Mouse (Mus musculus): ENCODE measurements around the gene 4930402H24Rik. TPM values are rescaled to one million over a fixed set of nuclear protein-coding genes. Genes with fewer than 3 reads are reported as not detected.
"Not testable (repeated sequence)": the region's sequence is repeated elsewhere in the genome, so short reads cannot be mapped to it uniquely, and the experiment has no call there.

4930402H24Rik gene
- total RNA-seq, 2 experiments from 2014 or later = 4.2 to 6.4 TPM

GRCm38 (mm10) chr2:130862091-130862490 lies 44.1 kb downstream of the 4930402H24Rik start:
- no peak; the same call in 1 of the 2 replicates for ATAC-seq (replicated peaks; ENCODE audit: poor library complexity)

GRCm38 (mm10) chr2:130852964-130853363 lies 53.2 kb downstream of the 4930402H24Rik start:
- ATAC-seq (replicated peaks; ENCODE audit: poor library complexity) = no peak

- ATAC-seq (replicated peaks; ENCODE audit: poor library complexity) = no peak
Measured at GRCm38 (mm10) chr2:130851363-130852246, 54.6 kb downstream of the 4930402H24Rik start.

- ATAC-seq (replicated peaks; ENCODE audit: poor library complexity) = no peak
Measured at GRCm38 (mm10) chr2:130849688-130850087, 56.5 kb downstream of the 4930402H24Rik start.

GRCm38 (mm10) chr2:130848313-130848712 lies 57.9 kb downstream of the 4930402H24Rik start:
- ATAC-seq (replicated peaks; ENCODE audit: poor library complexity) = no peak

DNA sequence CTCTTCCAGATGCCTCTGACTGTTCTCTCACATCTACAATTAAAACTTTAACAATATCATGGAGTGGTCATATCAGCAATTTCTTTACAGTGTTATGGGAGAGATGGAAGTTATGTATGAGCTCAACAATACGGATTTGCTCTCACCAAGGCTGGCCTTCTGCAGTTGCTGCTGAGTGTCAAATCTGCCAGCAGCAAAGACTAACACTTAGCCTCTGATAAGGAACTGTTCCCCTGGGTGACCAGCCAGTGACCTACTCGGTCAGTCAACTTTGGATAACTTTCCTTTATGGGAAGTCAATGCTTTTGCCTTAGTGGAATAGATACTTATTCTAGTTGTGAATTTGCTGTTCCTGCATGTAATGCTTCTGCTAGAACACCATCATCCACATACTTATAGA lies 62.6 kb downstream of the 4930402H24Rik start:
- no peak for ATAC-seq (replicated peaks; ENCODE audit: poor library complexity)

DNA sequence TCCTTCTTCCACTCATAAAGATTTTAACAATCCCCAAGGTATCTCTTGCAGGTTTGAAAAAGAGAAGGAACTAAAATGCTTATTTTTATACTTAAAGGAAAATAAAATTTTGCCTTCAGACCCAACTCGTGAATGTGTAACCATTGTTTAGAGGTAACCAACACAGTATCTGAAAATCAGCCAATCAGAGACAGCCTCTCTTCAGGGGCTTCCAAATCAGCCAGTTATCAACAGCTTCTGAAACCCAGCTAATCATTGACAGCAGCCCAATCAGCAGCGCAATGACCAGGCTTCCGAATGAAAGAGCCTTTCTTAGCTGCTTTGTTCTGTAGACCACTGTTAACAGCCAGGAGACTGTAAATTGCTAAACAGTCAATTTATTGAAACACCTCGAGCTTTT lies 65.4 kb downstream of the 4930402H24Rik start:
- ATAC-seq (replicated peaks; ENCODE audit: poor library complexity) = peak; percentile 51

GRCm38 (mm10) chr2:130839874-130840661 lies 66.1 kb downstream of the 4930402H24Rik start:
- ATAC-seq (replicated peaks; ENCODE audit: poor library complexity) = peak; percentile 70

- peak; percentile 47 for ATAC-seq (replicated peaks; ENCODE audit: poor library complexity)
Measured at GRCm38 (mm10) chr2:130839528-130839873, 66.7 kb downstream of the 4930402H24Rik start.

DNA sequence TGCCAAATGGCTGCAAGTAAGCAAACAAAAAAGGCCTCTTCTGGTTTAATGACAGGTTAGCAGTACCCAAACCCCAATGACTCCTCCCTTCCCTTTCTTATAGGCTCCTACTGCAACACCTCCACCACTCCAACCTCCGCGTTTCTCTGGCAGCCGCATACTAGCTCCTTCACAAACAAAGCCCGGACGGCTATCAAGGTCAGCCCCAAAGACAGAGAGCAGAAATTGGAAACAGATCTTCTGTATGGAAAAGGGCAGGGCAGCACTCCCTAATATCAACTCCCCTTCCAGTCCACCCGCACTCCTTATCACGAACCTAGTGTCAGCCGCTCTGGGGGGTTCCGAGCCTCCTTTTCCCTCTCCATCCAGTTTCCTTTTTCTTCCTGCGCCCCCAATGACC lies 67.1 kb downstream of the 4930402H24Rik start:
- peak; percentile 56 for ATAC-seq (replicated peaks; ENCODE audit: poor library complexity)

DNA sequence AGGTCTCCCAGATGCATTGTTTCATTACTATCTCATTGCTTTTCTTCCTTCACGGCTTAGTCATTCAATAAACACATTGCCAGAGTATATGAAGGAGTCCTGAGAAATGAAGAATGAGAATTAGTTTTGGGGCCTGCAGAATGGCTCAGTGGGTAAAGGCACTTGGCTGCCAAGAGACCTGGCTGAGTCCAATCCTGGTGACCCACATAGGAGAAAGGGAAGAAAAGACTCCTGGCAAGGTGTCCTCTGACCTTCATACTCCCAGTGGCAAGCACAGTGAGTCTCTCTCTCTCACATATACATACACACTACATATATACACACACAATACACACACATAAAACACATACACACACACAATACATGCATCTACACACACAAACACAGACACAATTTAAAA lies 68.1 kb downstream of the 4930402H24Rik start:
- no peak for ATAC-seq (replicated peaks; ENCODE audit: poor library complexity)

GRCm38 (mm10) chr2:130833699-130834098 lies 72.5 kb downstream of the 4930402H24Rik start:
- no peak for ATAC-seq (replicated peaks; ENCODE audit: poor library complexity)

DNA sequence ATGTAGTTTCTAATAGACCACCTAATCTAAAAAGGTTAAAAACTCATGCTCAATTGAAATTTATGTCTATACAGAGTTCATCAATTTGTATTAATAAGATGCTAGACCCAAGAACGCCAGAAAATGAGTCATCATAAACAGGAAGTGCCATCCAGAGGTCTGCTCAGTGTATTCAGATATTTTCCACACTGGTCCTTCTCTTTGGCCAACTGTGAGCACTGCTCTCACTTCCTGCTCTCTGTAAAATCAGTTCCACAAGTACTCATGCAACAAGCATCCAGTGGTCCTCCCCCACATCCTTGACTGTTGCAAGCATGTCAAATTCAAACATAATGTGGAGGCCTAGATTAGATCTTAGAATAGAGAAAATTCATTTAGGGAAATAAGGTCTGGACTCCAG lies 73.6 kb downstream of the 4930402H24Rik start:
- ATAC-seq (replicated peaks; ENCODE audit: poor library complexity) = peak; percentile 64; the same call in 1 of the 2 replicates

GRCm38 (mm10) chr2:130832012-130832411 lies 74.2 kb downstream of the 4930402H24Rik start:
- peak; percentile 50 for ATAC-seq (replicated peaks; ENCODE audit: poor library complexity)

GRCm38 (mm10) chr2:130830236-130830635 lies 76.0 kb downstream of the 4930402H24Rik start:
- no peak for ATAC-seq (replicated peaks; ENCODE audit: poor library complexity)

GRCm38 (mm10) chr2:130829496-130829895 lies 76.7 kb downstream of the 4930402H24Rik start:
- no peak for ATAC-seq (replicated peaks; ENCODE audit: poor library complexity)

DNA sequence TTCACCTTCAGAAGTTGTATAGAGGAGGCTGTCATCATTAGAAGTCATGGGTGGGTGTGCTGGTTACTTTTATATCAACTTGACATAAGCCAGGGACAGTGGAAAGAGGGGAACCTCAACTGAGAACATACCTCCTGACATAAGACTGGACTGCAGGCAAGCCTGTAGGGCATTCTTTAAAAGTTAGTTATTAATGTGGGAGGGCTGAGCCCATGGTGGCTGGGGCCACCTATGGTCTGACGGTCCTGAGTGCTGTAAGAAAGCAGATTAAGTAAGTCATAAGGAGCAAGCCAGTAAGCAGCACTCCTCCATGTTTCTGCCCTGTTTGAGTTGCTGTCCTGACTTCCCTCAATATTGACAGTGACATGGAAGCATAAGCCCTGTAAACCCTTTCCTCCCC lies 77.5 kb downstream of the 4930402H24Rik start:
- no peak for ATAC-seq (replicated peaks; ENCODE audit: poor library complexity)

DNA sequence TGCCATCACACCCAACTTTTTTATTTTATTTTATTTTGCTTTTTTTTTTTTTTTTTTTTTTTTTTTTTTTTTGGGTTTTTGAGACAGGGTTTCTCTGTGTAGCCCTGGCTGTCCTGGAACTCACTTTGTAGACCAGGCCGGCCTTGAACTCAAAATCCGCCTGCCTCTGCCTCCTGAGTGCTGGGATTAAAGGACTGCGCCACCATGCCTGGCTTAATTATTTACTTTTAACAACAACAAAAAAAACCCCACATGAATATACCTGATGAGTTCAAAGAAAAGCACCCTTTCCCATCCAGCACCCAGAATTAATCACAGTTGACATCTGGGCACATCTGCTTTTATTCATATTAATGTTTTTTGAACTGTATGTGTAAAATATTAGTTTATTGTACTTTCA lies 78.1 kb downstream of the 4930402H24Rik start:
- not testable (repeated sequence) for ATAC-seq (replicated peaks; ENCODE audit: poor library complexity)

DNA sequence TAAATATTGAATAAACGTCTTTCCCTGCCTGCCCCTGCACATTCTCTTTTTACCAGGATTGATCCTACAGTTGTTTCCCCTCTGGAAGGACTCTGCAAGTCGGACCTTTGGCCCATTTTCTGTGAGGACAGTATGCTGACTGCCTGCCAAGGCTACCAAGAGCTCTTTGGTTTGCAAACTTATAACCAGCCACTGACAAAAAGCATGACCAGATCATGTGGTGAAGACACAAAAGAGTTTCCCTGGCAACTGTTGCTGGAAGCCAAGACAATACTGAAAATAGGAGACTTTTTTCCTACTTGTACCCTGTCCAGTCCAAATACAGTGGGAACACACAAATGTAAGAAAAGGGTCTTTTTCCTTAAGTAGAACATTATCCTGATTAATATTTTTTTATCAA lies 78.8 kb downstream of the 4930402H24Rik start:
- no peak for ATAC-seq (replicated peaks; ENCODE audit: poor library complexity)

DNA sequence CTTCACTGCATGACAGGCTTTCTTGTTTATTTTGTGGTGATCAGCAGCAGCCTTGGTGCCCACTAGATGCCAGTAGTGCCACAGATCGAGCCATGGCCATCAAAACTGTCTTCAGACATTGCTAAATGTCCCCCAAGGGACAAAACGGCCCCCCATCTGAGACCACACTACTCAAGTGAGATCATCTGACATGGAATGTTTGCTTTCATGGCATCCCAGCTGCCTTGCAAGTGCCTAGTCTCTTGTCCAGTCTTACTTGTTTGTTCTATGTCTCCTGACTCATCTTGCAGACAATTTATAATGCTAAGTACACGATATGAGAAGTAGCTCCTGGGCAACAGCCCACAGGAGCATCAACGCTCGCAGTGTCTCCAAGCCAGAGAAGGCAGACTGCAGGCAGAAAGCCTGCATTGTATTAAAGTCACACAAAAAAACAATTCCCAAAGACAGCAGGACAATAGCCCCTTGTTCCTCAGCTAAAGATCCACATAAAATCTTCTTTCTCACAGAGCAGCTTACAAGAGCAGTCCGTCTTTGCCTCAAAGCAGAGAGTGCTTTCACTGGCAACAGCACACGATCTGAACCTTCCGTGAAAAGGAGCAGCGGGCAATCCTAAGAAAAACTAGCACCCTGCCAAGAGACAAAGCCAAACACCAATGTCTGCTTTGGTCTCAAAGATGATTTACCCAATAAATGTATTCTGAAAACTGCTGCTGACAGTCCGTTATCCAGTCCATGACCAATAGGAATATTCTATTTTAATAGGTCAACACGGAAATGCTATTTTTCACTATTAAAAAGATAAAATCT lies 87.2 kb downstream of the 4930402H24Rik start:
- no peak for ATAC-seq (replicated peaks; ENCODE audit: poor library complexity)

DNA sequence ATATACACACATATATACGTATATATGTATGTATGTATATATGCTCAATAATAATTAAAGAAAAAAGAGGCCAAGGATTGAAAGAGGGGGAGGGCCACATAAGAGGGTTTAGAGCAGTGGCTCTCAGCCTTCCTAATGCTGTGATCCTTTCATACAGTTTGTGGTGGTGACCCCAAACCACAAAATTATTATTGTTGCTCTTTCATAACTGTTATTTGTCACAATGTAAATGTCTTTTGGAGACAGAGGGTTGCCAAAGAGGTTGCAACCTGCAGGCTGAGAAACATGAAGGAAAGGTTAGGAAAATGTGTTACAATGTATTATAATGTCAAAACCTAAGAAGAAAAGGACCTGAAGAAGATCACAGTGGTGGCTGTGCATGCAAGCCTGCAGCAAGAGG lies 88.3 kb downstream of the 4930402H24Rik start:
- peak; percentile 39; the same call in 1 of the 2 replicates for ATAC-seq (replicated peaks; ENCODE audit: poor library complexity)

Measured in megakaryocyte progenitor cell, adult 5-6 weeks (primary cell).